Mouse (Mus musculus): ENCODE results near the gene Gnao1. TPM values are rescaled to one million over a fixed set of nuclear protein-coding genes. Genes with fewer than 3 reads are reported as not detected.

Gnao1 gene
- total and polyA plus RNA-seq, 2 experiments: under 0.01 to 0.26 TPM

- TF ChIP-seq POLR2A (IDR thresholded peaks at IDR 0.05; ENCODE audit: extremely low read depth, insufficient read depth, low read length): no peak
- H3K36me3 ChIP-seq (ENCODE audit: control insufficient read depth, insufficient read depth, low read length): no peaks in the 10 kb centered on the region
- H3K27ac ChIP-seq (replicated peaks; ENCODE audit: insufficient read depth, low read depth, low read length): no peak overlapping the region
- H3K4me1 ChIP-seq (ENCODE audit: control insufficient read depth, insufficient read depth, low read length): no peaks in the 10 kb centered on the region
- H3K79me2 ChIP-seq (ENCODE audit: control insufficient read depth, insufficient read depth, low read length): no peaks in the 10 kb centered on the region
- no peak for DNase-seq (ENCODE audit: extremely low read depth, low read depth, low spot score)
- H3K9ac ChIP-seq (ENCODE audit: low read depth, low read length): no peak overlapping the region
- no peak overlapping the region for H3K4me3 ChIP-seq (ENCODE audit: insufficient read depth, low read depth, low read length)
- H3K27me3 ChIP-seq (ENCODE audit: control insufficient read depth, insufficient read depth, low read length): no peaks in the 10 kb centered on the region
- 87% methylated on average over 7 of the region's 7 CpGs for WGBS
These were observed 70.2 kb downstream of the Gnao1 start for GRCm38 (mm10) chr8:93879966-93880365.

GRCm38 (mm10) chr8:93881381-93881780 lies 71.6 kb downstream of the Gnao1 start:
- no peak overlapping the region for H3K9ac ChIP-seq (ENCODE audit: low read depth, low read length)
- H3K4me3 ChIP-seq (ENCODE audit: insufficient read depth, low read depth, low read length): no peak overlapping the region
- no peaks in the 10 kb centered on the region for H3K79me2 ChIP-seq (ENCODE audit: control insufficient read depth, insufficient read depth, low read length)
- TF ChIP-seq POLR2A (IDR thresholded peaks at IDR 0.05; ENCODE audit: extremely low read depth, insufficient read depth, low read length) (no peak), CTCF (IDR thresholded peaks at IDR 0.05; ENCODE audit: low read depth, low read length) (no peak)
- no peaks in the 10 kb centered on the region for H3K27me3 ChIP-seq (ENCODE audit: control insufficient read depth, insufficient read depth, low read length)
- 87% methylated on average over 6 of the region's 6 CpGs for WGBS
- no peaks in the 10 kb centered on the region for H3K4me1 ChIP-seq (ENCODE audit: control insufficient read depth, insufficient read depth, low read length)
- no peaks in the 10 kb centered on the region for H3K36me3 ChIP-seq (ENCODE audit: control insufficient read depth, insufficient read depth, low read length)
- H3K27ac ChIP-seq (replicated peaks; ENCODE audit: insufficient read depth, low read depth, low read length): no peak overlapping the region
- DNase-seq (ENCODE audit: extremely low read depth, low read depth, low spot score): no peak

GRCm38 (mm10) chr8:93883241-93883640 lies 73.5 kb downstream of the Gnao1 start:
- Histone ChIP-seq H3K36me3 (ENCODE audit: control insufficient read depth, insufficient read depth, low read length) (no peaks in the 10 kb centered on the region), H3K4me3 (ENCODE audit: insufficient read depth, low read depth, low read length) (no peak overlapping the region), H3K4me1 (ENCODE audit: control insufficient read depth, insufficient read depth, low read length) (no peaks in the 10 kb centered on the region), H3K27me3 (ENCODE audit: control insufficient read depth, insufficient read depth, low read length) (no peaks in the 10 kb centered on the region), H3K27ac (replicated peaks; ENCODE audit: insufficient read depth, low read depth, low read length) (no peak overlapping the region), H3K79me2 (ENCODE audit: control insufficient read depth, insufficient read depth, low read length) (no peaks in the 10 kb centered on the region), H3K9ac (ENCODE audit: low read depth, low read length) (no peak overlapping the region)
- no peak for TF ChIP-seq POLR2A (IDR thresholded peaks at IDR 0.05; ENCODE audit: extremely low read depth, insufficient read depth, low read length)
- no peak for TF ChIP-seq CTCF (IDR thresholded peaks at IDR 0.05; ENCODE audit: low read depth, low read length)
- DNase-seq (ENCODE audit: extremely low read depth, low read depth, low spot score): no peak

- WGBS: 80% methylated on average over 4 of the region's 4 CpGs
- no peak overlapping the region for H3K9ac ChIP-seq (ENCODE audit: low read depth, low read length)
- H3K4me1 ChIP-seq (ENCODE audit: control insufficient read depth, insufficient read depth, low read length): no peaks in the 10 kb centered on the region
- H3K27me3 ChIP-seq (ENCODE audit: control insufficient read depth, insufficient read depth, low read length): no peaks in the 10 kb centered on the region
- H3K36me3 ChIP-seq (ENCODE audit: control insufficient read depth, insufficient read depth, low read length): no peaks in the 10 kb centered on the region
- H3K27ac ChIP-seq (replicated peaks; ENCODE audit: insufficient read depth, low read depth, low read length): no peak overlapping the region
- no peak for DNase-seq (ENCODE audit: extremely low read depth, low read depth, low spot score)
- H3K4me3 ChIP-seq (ENCODE audit: insufficient read depth, low read depth, low read length): no peak overlapping the region
- no peak for TF ChIP-seq CTCF (IDR thresholded peaks at IDR 0.05; ENCODE audit: low read depth, low read length)
- no peak for TF ChIP-seq POLR2A (IDR thresholded peaks at IDR 0.05; ENCODE audit: extremely low read depth, insufficient read depth, low read length)
- no peaks in the 10 kb centered on the region for H3K79me2 ChIP-seq (ENCODE audit: control insufficient read depth, insufficient read depth, low read length)
These were observed 74.0 kb downstream of the Gnao1 start for GRCm38 (mm10) chr8:93883771-93884170.

GRCm38 (mm10) chr8:93884316-93884715 lies 74.5 kb downstream of the Gnao1 start:
- no peak overlapping the region for H3K4me3 ChIP-seq (ENCODE audit: insufficient read depth, low read depth, low read length)
- no peaks in the 10 kb centered on the region for H3K27me3 ChIP-seq (ENCODE audit: control insufficient read depth, insufficient read depth, low read length)
- DNase-seq (ENCODE audit: extremely low read depth, low read depth, low spot score): no peak
- 87% methylated on average over 7 of the region's 7 CpGs for WGBS
- H3K36me3 ChIP-seq (ENCODE audit: control insufficient read depth, insufficient read depth, low read length): no peaks in the 10 kb centered on the region
- no peaks in the 10 kb centered on the region for H3K4me1 ChIP-seq (ENCODE audit: control insufficient read depth, insufficient read depth, low read length)
- TF ChIP-seq CTCF (IDR thresholded peaks at IDR 0.05; ENCODE audit: low read depth, low read length) (no peak), POLR2A (IDR thresholded peaks at IDR 0.05; ENCODE audit: extremely low read depth, insufficient read depth, low read length) (no peak)
- no peaks in the 10 kb centered on the region for H3K79me2 ChIP-seq (ENCODE audit: control insufficient read depth, insufficient read depth, low read length)
- no peak overlapping the region for H3K9ac ChIP-seq (ENCODE audit: low read depth, low read length)
- no peak overlapping the region for H3K27ac ChIP-seq (replicated peaks; ENCODE audit: insufficient read depth, low read depth, low read length)

DNA sequence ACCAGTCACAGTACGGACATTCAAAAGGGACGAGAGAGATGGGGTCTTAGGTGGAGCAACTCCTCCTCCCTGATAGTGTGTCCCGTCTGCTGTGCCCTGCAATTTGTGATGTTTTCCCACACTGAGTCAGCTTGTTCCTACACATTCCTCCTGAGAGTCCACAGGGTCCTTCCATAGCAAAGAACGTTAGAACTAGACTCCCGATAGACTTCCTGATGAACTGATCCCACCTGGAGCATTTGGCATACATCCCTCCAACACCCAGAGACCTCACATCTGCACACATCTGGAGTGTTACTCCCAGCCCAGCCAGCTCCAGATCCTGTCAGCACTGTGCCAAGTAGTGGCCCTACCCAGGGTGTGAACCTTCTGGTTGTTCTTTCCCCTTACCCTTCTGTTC lies 76.4 kb downstream of the Gnao1 start:
- no peak for DNase-seq (ENCODE audit: extremely low read depth, low read depth, low spot score)
- no peaks in the 10 kb centered on the region for H3K27me3 ChIP-seq (ENCODE audit: control insufficient read depth, insufficient read depth, low read length)
- TF ChIP-seq CTCF (IDR thresholded peaks at IDR 0.05; ENCODE audit: low read depth, low read length) (no peak), POLR2A (IDR thresholded peaks at IDR 0.05; ENCODE audit: extremely low read depth, insufficient read depth, low read length) (no peak)
- no peak overlapping the region for H3K9ac ChIP-seq (ENCODE audit: low read depth, low read length)
- no peaks in the 10 kb centered on the region for H3K79me2 ChIP-seq (ENCODE audit: control insufficient read depth, insufficient read depth, low read length)
- H3K27ac ChIP-seq (replicated peaks; ENCODE audit: insufficient read depth, low read depth, low read length): no peak overlapping the region
- H3K4me1 ChIP-seq (ENCODE audit: control insufficient read depth, insufficient read depth, low read length): no peaks in the 10 kb centered on the region
- H3K36me3 ChIP-seq (ENCODE audit: control insufficient read depth, insufficient read depth, low read length): no peaks in the 10 kb centered on the region
- no peak overlapping the region for H3K4me3 ChIP-seq (ENCODE audit: insufficient read depth, low read depth, low read length)
- WGBS: 90% methylated on average over 5 of the region's 5 CpGs

All from liver, adult 2 months (tissue).